Mouse (Mus musculus) testis, adult 2 months (tissue): ENCODE results near the gene Casp3.

Experiments
- CTCF ChIP-seq: fragments of 200-500 bp; IDR thresholded peaks from 2 replicates; pipeline ENCODE4 v1.5.1; 2012; ENCODE audit warnings: low read depth, mild to moderate bottlenecking, inconsistent platforms, low read length, moderate library complexity; ENCODE audit not compliant: control insufficient read depth, insufficient read depth, insufficient replicate concordance
- POLR2A ChIP-seq: fragments of 200-500 bp; IDR thresholded peaks from 2 replicates; pipeline ENCODE4 v1.6.1; 2012; ENCODE audit warnings: low read depth, mild to moderate bottlenecking, inconsistent platforms, low read length, moderate library complexity; ENCODE audit not compliant: control insufficient read depth

DNA sequence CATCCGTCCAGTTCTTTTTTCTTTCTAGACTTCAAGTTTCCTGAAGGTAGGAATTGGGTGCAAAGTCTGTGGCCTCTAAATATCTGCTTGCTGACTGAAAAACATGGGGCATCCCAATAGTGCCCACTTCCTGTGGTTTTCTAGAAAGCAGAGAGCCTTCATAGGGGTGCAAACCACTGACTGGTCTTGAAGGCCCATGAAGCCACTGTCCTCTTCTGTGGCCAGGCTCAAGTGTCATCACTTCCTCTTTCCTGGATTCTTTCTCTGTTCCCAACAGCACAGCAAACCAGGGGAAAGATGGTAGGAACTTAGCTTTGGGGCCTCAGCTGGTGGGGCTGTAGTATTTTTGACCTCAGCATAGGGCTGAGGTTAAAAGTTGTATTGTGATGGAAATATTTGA lies 11.6 kb downstream of the Casp3 start:
- no peak for TF ChIP-seq CTCF
- no peak for TF ChIP-seq POLR2A
